Mouse (Mus musculus) cerebellum, postnatal 36 days (tissue): ENCODE measurements around the gene Eftud2.

Source experiments
- DNase-seq, 2 experiments: peaks; one replicate each; pipeline ENCODE4 v3.0.0; 2021 to 2022; ENCODE audit warnings: mixed read lengths in 2 of 2

Gene Eftud2

DNA sequence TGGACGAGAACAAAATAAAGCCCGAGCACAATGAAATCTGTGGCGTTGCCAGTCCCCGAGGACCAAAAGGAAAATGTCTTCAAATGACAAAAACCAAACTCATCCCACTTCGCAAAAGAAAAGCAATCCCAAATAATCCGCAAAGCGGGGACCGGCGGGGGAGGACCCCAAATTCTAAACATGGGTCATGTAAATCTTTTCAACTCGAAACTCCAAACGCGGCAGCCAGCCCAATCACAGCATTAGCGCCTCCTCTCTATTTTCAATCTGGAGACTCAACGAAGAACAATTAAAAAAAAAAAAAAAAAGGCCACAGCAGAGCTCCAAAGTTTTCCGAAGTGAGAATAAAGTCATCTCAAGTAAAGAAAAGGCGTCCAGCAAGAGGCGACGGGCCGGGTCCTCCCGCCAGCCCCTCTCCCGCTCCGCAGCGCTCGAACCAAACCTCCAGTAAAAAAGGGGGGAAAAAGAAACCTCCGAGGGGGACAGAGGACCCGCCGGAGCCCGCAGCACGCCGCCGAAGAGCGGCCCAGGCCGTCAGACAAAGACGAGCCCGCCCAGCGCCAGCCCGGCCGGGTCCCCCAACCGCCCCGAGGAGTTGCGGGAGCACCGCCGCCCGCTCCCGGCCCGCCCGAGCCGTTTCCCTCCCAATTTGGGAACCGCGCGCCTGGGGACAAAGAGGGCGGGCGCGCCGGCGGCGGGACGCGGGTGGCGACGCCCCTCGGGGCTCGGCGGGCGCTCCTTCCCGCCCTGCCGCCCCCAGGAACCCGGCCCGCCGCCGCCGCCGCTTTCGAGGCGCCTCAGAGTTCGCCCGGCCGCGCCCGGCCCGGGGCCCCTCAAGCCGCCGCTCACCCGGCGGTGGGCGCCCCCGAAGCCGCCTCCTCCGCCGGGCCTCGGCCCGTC is 62.4 kb downstream of the Eftud2 start:
- DNase-seq = peak; percentile 12 to 15

DNA sequence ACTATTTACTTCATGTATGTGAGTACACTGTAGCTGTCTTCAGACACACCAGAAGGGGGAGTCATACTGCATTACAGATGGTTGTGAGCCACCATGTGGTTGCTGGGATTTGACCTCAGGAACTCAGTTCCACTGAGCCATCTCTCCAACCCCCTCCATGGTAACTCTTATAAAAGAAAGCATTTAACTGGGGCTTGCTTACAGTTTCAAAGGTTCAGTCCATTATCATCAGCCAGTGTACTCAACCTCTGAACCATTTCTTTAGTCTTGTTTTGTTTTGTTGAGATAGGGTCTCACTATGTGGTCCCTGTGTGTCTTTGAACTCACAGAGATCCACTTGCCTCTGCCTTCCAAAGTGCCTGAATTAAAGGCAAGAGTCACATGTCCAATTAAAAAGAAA is 65.9 kb downstream of the Eftud2 start:
- no peak for DNase-seq

- DNase-seq = no peak
Measured at GRCm38 (mm10) chr11:102810721-102811485, 69.9 kb downstream of the Eftud2 start.

- DNase-seq = no peak
Measured at GRCm38 (mm10) chr11:102808246-102808645, 72.5 kb downstream of the Eftud2 start.

- no peak for DNase-seq
Measured at GRCm38 (mm10) chr11:102803453-102803852, 77.3 kb downstream of the Eftud2 start.

DNA sequence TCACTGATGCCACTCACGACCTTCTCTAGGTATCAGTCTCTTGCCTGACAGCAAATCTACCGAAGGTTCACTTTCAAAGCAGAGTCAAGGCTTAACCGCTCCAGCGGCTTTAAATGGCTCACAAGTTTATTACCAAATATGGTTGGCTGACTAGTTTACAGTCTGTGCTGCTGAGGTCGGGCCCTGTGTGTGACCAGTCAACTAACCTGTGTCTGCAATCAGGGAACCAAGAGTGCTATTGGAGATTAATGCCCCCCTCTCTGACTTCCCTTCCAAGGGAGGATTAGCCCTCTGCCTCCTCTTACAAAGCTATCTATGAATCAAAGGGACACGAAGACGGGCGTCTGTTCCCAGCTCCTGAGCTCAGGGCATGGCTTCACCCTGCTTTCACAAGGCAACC is 86.6 kb downstream of the Eftud2 start:
- no peak for DNase-seq

- no peak for DNase-seq
Measured at GRCm38 (mm10) chr11:102791682-102792445, 88.9 kb downstream of the Eftud2 start.
